Mouse (Mus musculus): ENCODE data around the gene Olfr624. TPM values are rescaled to one million over a fixed set of nuclear protein-coding genes. Genes with fewer than 3 reads are reported as not detected.

Gene Olfr624
- total RNA-seq, 1 experiment, result 0.04 TPM

GRCm38 (mm10) chr7:103682420-103682819 lies 11.4 kb upstream of the Olfr624 start, which contains the start of gene Olfr625-ps1:
TSS of gene Olfr625-ps1 (plus strand) at chr7:103682720.
- no peak for DNase-seq (ENCODE audit: low read depth, low spot score)
- no peaks in the 10 kb centered on the region for H3K9me3 ChIP-seq (ENCODE audit: control insufficient read depth, insufficient read depth, low read depth, low read length)
- TF ChIP-seq ZC3H11A (IDR thresholded peaks at IDR 0.05; ENCODE audit: borderline replicate concordance, low read depth, low read length) (no peak), CHD2 (IDR thresholded peaks at IDR 0.05; ENCODE audit: low read depth, low read length) (no peak), MAFK (IDR thresholded peaks at IDR 0.05; ENCODE audit: insufficient read depth, low read depth, low read length) (no peak), ZNF384 (IDR thresholded peaks at IDR 0.05; ENCODE audit: low read depth, low read length) (no peak), HCFC1 (IDR thresholded peaks at IDR 0.05; ENCODE audit: borderline replicate concordance, insufficient read depth, low read length) (no peak)
- no peak within 1 kb of the TSS for H3K27ac ChIP-seq (ENCODE audit: insufficient read depth, low read depth, low read length, poor library complexity, severe bottlenecking)
- H3K4me1 ChIP-seq (ENCODE audit: control insufficient read depth in 2 of 2, insufficient read depth in 2 of 2, low read length in 2 of 2, poor library complexity in 1 of 2), result no peaks in the 10 kb centered on the region
- H3K4me3 ChIP-seq (ENCODE audit: insufficient read depth in 1 of 2, low read depth in 1 of 2, low read length in 2 of 2, poor library complexity in 1 of 2, severe bottlenecking in 1 of 2), result no peak within 1 kb of the TSS
- in situ Hi-C loops (cut with MboI; ENCODE audit: low sequenced_read_pairs in 2 of 2, unreplicated experiment in 2 of 2), result no loop called here
- H3K36me3 ChIP-seq (ENCODE audit: control insufficient read depth, insufficient read depth, low read length, poor library complexity, severe bottlenecking), result no peaks in the 10 kb centered on the region
- no peak within 1 kb of the TSS for H3K9ac ChIP-seq (ENCODE audit: insufficient read depth, low read depth, low read length, poor library complexity, severe bottlenecking)

DNA sequence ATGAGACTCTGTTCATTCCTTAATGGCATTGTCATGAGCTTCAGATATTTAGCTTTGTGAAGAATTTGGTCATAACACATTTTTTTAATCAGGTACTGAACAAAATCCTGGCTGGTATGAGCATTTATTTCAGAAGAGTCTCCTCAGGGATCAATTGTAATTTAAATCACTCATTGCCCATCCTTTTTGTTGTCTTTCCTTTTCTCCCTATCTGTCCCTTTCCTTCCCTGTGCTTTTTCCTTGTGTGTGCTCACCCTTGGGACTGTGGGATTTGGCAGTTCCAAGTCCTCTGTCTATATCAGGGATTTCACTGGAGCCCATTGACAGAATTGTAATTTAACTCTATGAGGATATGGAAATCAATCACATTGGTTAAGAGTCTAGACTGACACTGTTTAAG lies 7.4 kb downstream of the Olfr624 start, which contains the start of gene Olfr623:
Gene Olfr623, minus strand, starts transcription at position 101 of the 400 bp plus-strand sequence.
- no peaks in the 10 kb centered on the region for H3K36me3 ChIP-seq (ENCODE audit: control insufficient read depth, insufficient read depth, low read length, poor library complexity, severe bottlenecking)
- no peaks in the 10 kb centered on the region for H3K4me1 ChIP-seq (ENCODE audit: control insufficient read depth in 2 of 2, insufficient read depth in 2 of 2, low read length in 2 of 2, poor library complexity in 1 of 2)
- H3K4me3 ChIP-seq (ENCODE audit: insufficient read depth in 1 of 2, low read depth in 1 of 2, low read length in 2 of 2, poor library complexity in 1 of 2, severe bottlenecking in 1 of 2), result no peak within 1 kb of the TSS
- no peaks in the 10 kb centered on the region for H3K9me3 ChIP-seq (ENCODE audit: control insufficient read depth, insufficient read depth, low read depth, low read length)
- DNase-seq (ENCODE audit: low read depth, low spot score), result no peak
- in situ Hi-C loops (cut with MboI; ENCODE audit: low sequenced_read_pairs in 2 of 2, unreplicated experiment in 2 of 2), result no loop called here
- H3K27ac ChIP-seq (ENCODE audit: insufficient read depth, low read depth, low read length, poor library complexity, severe bottlenecking), result no peak within 1 kb of the TSS
- no peak within 1 kb of the TSS for H3K9ac ChIP-seq (ENCODE audit: insufficient read depth, low read depth, low read length, poor library complexity, severe bottlenecking)
- no peak for TF ChIP-seq ZNF384 (IDR thresholded peaks at IDR 0.05; ENCODE audit: low read depth, low read length)
- no peak for TF ChIP-seq CHD2 (IDR thresholded peaks at IDR 0.05; ENCODE audit: low read depth, low read length)
- TF ChIP-seq ZC3H11A (IDR thresholded peaks at IDR 0.05; ENCODE audit: borderline replicate concordance, low read depth, low read length), result no peak
- no peak for TF ChIP-seq HCFC1 (IDR thresholded peaks at IDR 0.05; ENCODE audit: borderline replicate concordance, insufficient read depth, low read length)
- no peak for TF ChIP-seq MAFK (IDR thresholded peaks at IDR 0.05; ENCODE audit: insufficient read depth, low read depth, low read length)

DNA sequence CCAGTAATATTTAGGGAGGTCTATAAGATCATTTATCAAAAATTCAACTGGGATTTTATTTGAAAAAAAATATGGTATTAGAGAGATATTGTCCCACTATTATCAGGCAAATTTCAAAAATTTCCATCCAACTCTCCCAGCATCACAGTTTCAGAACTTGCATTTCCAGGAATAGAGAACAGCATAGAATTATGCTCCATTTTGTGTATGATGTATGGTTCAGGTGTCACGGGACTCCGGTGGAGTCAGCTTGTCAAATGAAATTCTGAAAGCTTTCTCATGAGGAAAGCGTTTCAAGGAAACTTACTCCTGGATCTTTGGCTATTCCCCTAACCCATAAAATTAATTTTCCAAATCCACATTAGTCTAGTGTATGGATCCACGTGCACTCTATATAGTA lies 26.9 kb downstream of the Olfr624 start:
- Histone ChIP-seq H3K36me3 (ENCODE audit: control insufficient read depth, insufficient read depth, low read length, poor library complexity, severe bottlenecking) (no peaks in the 10 kb centered on the region), H3K9ac (ENCODE audit: insufficient read depth, low read depth, low read length, poor library complexity, severe bottlenecking) (no peak overlapping the region), H3K9me3 (ENCODE audit: control insufficient read depth, insufficient read depth, low read depth, low read length) (no peaks in the 10 kb centered on the region), H3K27ac (ENCODE audit: insufficient read depth, low read depth, low read length, poor library complexity, severe bottlenecking) (no peak overlapping the region), H3K4me1 (ENCODE audit: control insufficient read depth in 2 of 2, insufficient read depth in 2 of 2, low read length in 2 of 2, poor library complexity in 1 of 2) (no peaks in the 10 kb centered on the region), H3K4me3 (ENCODE audit: insufficient read depth in 1 of 2, low read depth in 1 of 2, low read length in 2 of 2, poor library complexity in 1 of 2, severe bottlenecking in 1 of 2) (no peak overlapping the region)
- in situ Hi-C loops (cut with MboI; ENCODE audit: low sequenced_read_pairs in 2 of 2, unreplicated experiment in 2 of 2), result no loop called here
- TF ChIP-seq HCFC1 (IDR thresholded peaks at IDR 0.05; ENCODE audit: borderline replicate concordance, insufficient read depth, low read length) (no peak), ZC3H11A (IDR thresholded peaks at IDR 0.05; ENCODE audit: borderline replicate concordance, low read depth, low read length) (no peak), CHD2 (IDR thresholded peaks at IDR 0.05; ENCODE audit: low read depth, low read length) (no peak), MAFK (IDR thresholded peaks at IDR 0.05; ENCODE audit: insufficient read depth, low read depth, low read length) (no peak), ZNF384 (IDR thresholded peaks at IDR 0.05; ENCODE audit: low read depth, low read length) (no peak)
- DNase-seq (ENCODE audit: low read depth, low spot score), result no peak

- Histone ChIP-seq H3K4me1 (ENCODE audit: control insufficient read depth in 2 of 2, insufficient read depth in 2 of 2, low read length in 2 of 2, poor library complexity in 1 of 2) (no peaks in the 10 kb centered on the region), H3K9me3 (ENCODE audit: control insufficient read depth, insufficient read depth, low read depth, low read length) (no peaks in the 10 kb centered on the region), H3K9ac (ENCODE audit: insufficient read depth, low read depth, low read length, poor library complexity, severe bottlenecking) (no peak within 1 kb of the TSS), H3K4me3 (ENCODE audit: insufficient read depth in 1 of 2, low read depth in 1 of 2, low read length in 2 of 2, poor library complexity in 1 of 2, severe bottlenecking in 1 of 2) (no peak within 1 kb of the TSS), H3K36me3 (ENCODE audit: control insufficient read depth, insufficient read depth, low read length, poor library complexity, severe bottlenecking) (no peaks in the 10 kb centered on the region), H3K27ac (ENCODE audit: insufficient read depth, low read depth, low read length, poor library complexity, severe bottlenecking) (no peak within 1 kb of the TSS)
- in situ Hi-C loops (cut with MboI; ENCODE audit: low sequenced_read_pairs in 2 of 2, unreplicated experiment in 2 of 2), result no loop called here
- no peak for TF ChIP-seq HCFC1 (IDR thresholded peaks at IDR 0.05; ENCODE audit: borderline replicate concordance, insufficient read depth, low read length)
- TF ChIP-seq MAFK (IDR thresholded peaks at IDR 0.05; ENCODE audit: insufficient read depth, low read depth, low read length), result no peak
- TF ChIP-seq ZNF384 (IDR thresholded peaks at IDR 0.05; ENCODE audit: low read depth, low read length), result no peak
- DNase-seq (ENCODE audit: low read depth, low spot score), result no peak
These were observed 28.4 kb downstream of the Olfr624 start, which contains the start of gene Olfr622 for GRCm38 (mm10) chr7:103642602-103643001. TSS of gene Olfr622 (minus strand) at chr7:103642702.

GRCm38 (mm10) chr7:103636795-103637194 lies 34.2 kb downstream of the Olfr624 start:
- Histone ChIP-seq H3K36me3 (ENCODE audit: control insufficient read depth, insufficient read depth, low read length, poor library complexity, severe bottlenecking) (no peaks in the 10 kb centered on the region), H3K9me3 (ENCODE audit: control insufficient read depth, insufficient read depth, low read depth, low read length) (no peaks in the 10 kb centered on the region), H3K4me1 (ENCODE audit: control insufficient read depth in 2 of 2, insufficient read depth in 2 of 2, low read length in 2 of 2, poor library complexity in 1 of 2) (no peaks in the 10 kb centered on the region), H3K27ac (ENCODE audit: insufficient read depth, low read depth, low read length, poor library complexity, severe bottlenecking) (no peak overlapping the region), H3K4me3 (ENCODE audit: insufficient read depth in 1 of 2, low read depth in 1 of 2, low read length in 2 of 2, poor library complexity in 1 of 2, severe bottlenecking in 1 of 2) (no peak overlapping the region), H3K9ac (ENCODE audit: insufficient read depth, low read depth, low read length, poor library complexity, severe bottlenecking) (no peak overlapping the region)
- no peak for DNase-seq (ENCODE audit: low read depth, low spot score)
- TF ChIP-seq CHD2 (IDR thresholded peaks at IDR 0.05; ENCODE audit: low read depth, low read length), result no peak
- TF ChIP-seq ZC3H11A (IDR thresholded peaks at IDR 0.05; ENCODE audit: borderline replicate concordance, low read depth, low read length), result no peak
- no peak for TF ChIP-seq MAFK (IDR thresholded peaks at IDR 0.05; ENCODE audit: insufficient read depth, low read depth, low read length)
- TF ChIP-seq HCFC1 (IDR thresholded peaks at IDR 0.05; ENCODE audit: borderline replicate concordance, insufficient read depth, low read length), result no peak
- TF ChIP-seq ZNF384 (IDR thresholded peaks at IDR 0.05; ENCODE audit: low read depth, low read length), result no peak
- in situ Hi-C loops (cut with MboI; ENCODE audit: low sequenced_read_pairs in 2 of 2, unreplicated experiment in 2 of 2), result no loop called here

Other genes starting within 250 kb of the Olfr624 start
- not detected in 2 replicates for gene Olfr605, start 225.8 kb downstream of the Olfr624 start, total RNA-seq (2012; rRNA removed)
- not detected in 2 replicates for gene Olfr606, start 222.1 kb downstream of the Olfr624 start, total RNA-seq (2012; rRNA removed)
- not detected in 2 replicates for gene Olfr607, start 207.0 kb downstream of the Olfr624 start, total RNA-seq (2012; rRNA removed)
- not detected in 2 replicates for gene Olfr608, start 201.3 kb downstream of the Olfr624 start, total RNA-seq (2012; rRNA removed)
- not detected in 2 replicates for gene Olfr609, start 173.1 kb downstream of the Olfr624 start, total RNA-seq (2012; rRNA removed)
- gene Olfr610, start 159.1 kb downstream of the Olfr624 start, total RNA-seq (2012; rRNA removed), result not detected in 2 replicates
- not detected in 2 replicates for gene Olfr611, start 150.3 kb downstream of the Olfr624 start, total RNA-seq (2012; rRNA removed)
- gene Olfr612, start 128.5 kb downstream of the Olfr624 start, total RNA-seq (2012; rRNA removed), result not detected in 2 replicates
- gene Olfr613, start 123.1 kb downstream of the Olfr624 start, total RNA-seq (2012; rRNA removed), result not detected in 2 replicates
- not detected in 2 replicates for gene Olfr615, start 115.1 kb downstream of the Olfr624 start, total RNA-seq (2012; rRNA removed)
- gene Olfr616, start 102.0 kb downstream of the Olfr624 start, total RNA-seq (2012; rRNA removed), result not detected in 2 replicates
- gene Olfr617, start 98.1 kb downstream of the Olfr624 start, total RNA-seq (2012; rRNA removed), result not detected in 2 replicates
- gene Olfr618, start 81.1 kb downstream of the Olfr624 start, total RNA-seq (2012; rRNA removed), result not detected in 2 replicates
- gene Olfr619, start 70.6 kb downstream of the Olfr624 start, total RNA-seq (2012; rRNA removed), result not detected in 2 replicates
- not detected in 2 replicates for gene Olfr620, start 58.7 kb downstream of the Olfr624 start, total RNA-seq (2012; rRNA removed)
- gene Olfr622, start 28.5 kb downstream of the Olfr624 start, total RNA-seq (2012; rRNA removed), result not detected in 2 replicates
- not detected in 2 replicates for gene Olfr623, start 7.5 kb downstream of the Olfr624 start, total RNA-seq (2012; rRNA removed)
- not detected in 2 replicates for gene Olfr625-ps1, start 11.5 kb upstream of the Olfr624 start, total RNA-seq (2012; rRNA removed)
- not detected in 2 replicates for gene Olfr243, start 43.5 kb upstream of the Olfr624 start, total RNA-seq (2012; rRNA removed)
- not detected in 2 replicates for gene Olfr628, start 59.2 kb upstream of the Olfr624 start, total RNA-seq (2012; rRNA removed)
- gene Olfr629, start 73.8 kb upstream of the Olfr624 start, total RNA-seq (2012; rRNA removed), result not detected in 2 replicates
- gene Olfr630, start 86.1 kb upstream of the Olfr624 start, total RNA-seq (2012; rRNA removed), result not detected in 2 replicates
- not detected in 2 replicates for gene Olfr69, start 100.4 kb upstream of the Olfr624 start, total RNA-seq (2012; rRNA removed)
- gene Olfr68, start 108.5 kb upstream of the Olfr624 start, total RNA-seq (2012; rRNA removed), result not detected in 2 replicates
- not detected in 2 replicates for gene Olfr67, start 120.6 kb upstream of the Olfr624 start, total RNA-seq (2012; rRNA removed)
- gene Hbb-bt, start 142.8 kb upstream of the Olfr624 start, total RNA-seq (2012; rRNA removed), result not detected in 2 replicates
- gene Hbb-bs, start 156.9 kb upstream of the Olfr624 start, total RNA-seq (2012; rRNA removed), result not detected in 2 replicates
- not detected in 2 replicates for gene Hbb-bh2, start 169.3 kb upstream of the Olfr624 start, total RNA-seq (2012; rRNA removed)
- gene Hbb-bh1, start 172.0 kb upstream of the Olfr624 start, total RNA-seq (2012; rRNA removed), result not detected in 2 replicates
- not detected in 2 replicates for gene Hbb-y, start 182.0 kb upstream of the Olfr624 start, total RNA-seq (2012; rRNA removed)
- gene Olfr66, start 215.1 kb upstream of the Olfr624 start, total RNA-seq (2012; rRNA removed), result not detected in 2 replicates
- gene Olfr64, start 223.3 kb upstream of the Olfr624 start, total RNA-seq (2012; rRNA removed), result not detected in 2 replicates
- not detected in 2 replicates for gene Olfr65, start 232.3 kb upstream of the Olfr624 start, total RNA-seq (2012; rRNA removed)

Measured in ES-E14 (cell line).